Mouse (Mus musculus): ENCODE results near the gene Gm3604. TPM values are rescaled to one million over a fixed set of nuclear protein-coding genes. Genes with fewer than 3 reads are reported as not detected.

The Gm3604 gene
- total RNA-seq (2023), result 1 to 10 TPM; 1.1 to 1.4 TPM

DNA sequence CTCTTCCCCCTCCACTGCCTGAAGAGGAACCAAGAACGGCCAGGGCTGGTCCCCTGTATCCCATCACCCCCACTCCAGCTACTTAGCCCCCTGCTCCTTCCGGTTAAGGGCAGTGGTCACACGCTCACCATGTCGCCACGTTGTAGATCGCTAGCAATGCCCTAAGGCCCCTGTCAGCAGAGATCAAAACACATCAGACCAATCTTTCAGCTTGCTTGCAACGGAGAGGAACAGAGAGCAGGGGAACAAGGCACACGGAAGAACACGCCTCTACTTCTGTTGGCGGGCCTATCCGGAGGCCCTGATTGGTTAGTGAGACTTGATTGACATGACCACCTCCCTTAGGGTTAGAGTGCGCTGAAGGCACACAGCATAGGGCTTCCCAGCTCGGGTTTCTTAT is at the start of gene Gm3604:
Gene Gm3604, minus strand, starts transcription at position 226 of the 400 bp plus-strand sequence.

Other genes with a start within 250 kb of the Gm3604 start
- gene Gm49359, start 83.7 kb upstream of the Gm3604 start, total RNA-seq (2023), result 10 to 100 TPM in 1 of 2 experiments, 1 to 10 TPM in 1; 9.0 to 10.3 TPM
- gene Zfp935, start 175.3 kb upstream of the Gm3604 start, total RNA-seq (2023), result not detected
- 1 to 10 TPM; 5.0 to 6.1 TPM for gene Zfp934, start 188.0 kb upstream of the Gm3604 start, total RNA-seq (2023)
- 1 to 10 TPM; 2.0 to 2.1 TPM for gene 6720489N17Rik, start 241.0 kb upstream of the Gm3604 start, total RNA-seq (2023)

Measured in neutrophil, adult 83 days (primary cell).